Mouse (Mus musculus) layer of hippocampus, postnatal 14 days (tissue): ENCODE measurements around the gene Rxfp1. TPM values are rescaled to one million over a fixed set of nuclear protein-coding genes. Genes with fewer than 3 reads are reported as not detected.
"Not testable (repeated sequence)": the region's sequence is repeated elsewhere in the genome, so short reads cannot be mapped to it uniquely, and the experiment has no call there.

ENCODE experiments used
- DNase-seq, 2 experiments: peaks; one replicate each; pipeline ENCODE4 v3.0.0; 2021 to 2022; ENCODE audit warnings: low spot score in 2 of 2, mixed read lengths in 1 of 2
- long read RNA-seq, 2 experiments: library from polyadenylated mRNA; stranded (forward); transcript quantifications; one replicate each; pipeline ENCODE4 v2.0.0; 2021
- total RNA-seq, 2 experiments: library from RNA; stranded (reverse); gene quantifications; 2 replicates each; pipeline ENCODE4 v1.2.3; 2021

Rxfp1 gene
- 10 to 100 TPM in 1 of 2 experiments, 1 to 10 TPM in 1; 5.9 to 12.9 TPM for total RNA-seq
- long read RNA-seq, experiment 1, partial matches to known transcripts = 1 of 5 reads
- long read RNA-seq, experiment 1, other reads (novel, unspliced or antisense) = 4 of 5 reads
- long read RNA-seq, experiment 2, partial matches to known transcripts = 1 of 3 reads
- long read RNA-seq, experiment 2, other reads (novel, unspliced or antisense) = 2 of 3 reads

DNA sequence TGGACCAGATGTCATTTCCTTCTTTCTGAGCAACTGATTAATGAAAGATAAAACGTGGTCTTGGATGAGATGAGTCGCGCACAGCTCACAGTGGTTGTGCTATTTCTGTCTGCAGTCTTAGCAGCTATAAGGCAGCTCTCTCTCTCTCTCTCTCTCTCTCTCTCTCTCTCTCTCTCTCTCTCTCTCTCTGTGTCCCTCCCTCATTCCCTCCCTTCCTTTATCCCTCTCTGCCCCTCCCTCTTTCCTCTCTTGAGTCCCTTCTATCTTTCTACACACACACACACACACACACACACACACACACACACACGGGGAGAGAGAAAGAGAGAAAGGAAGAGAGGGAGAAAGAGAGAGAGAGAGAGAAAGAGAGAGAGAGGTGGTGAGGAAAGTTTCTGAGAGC, at the start of gene Rxfp1:
Gene Rxfp1, minus strand, starts transcription at position 101 of the 400 bp plus-strand sequence.
- DNase-seq = no peak

DNA sequence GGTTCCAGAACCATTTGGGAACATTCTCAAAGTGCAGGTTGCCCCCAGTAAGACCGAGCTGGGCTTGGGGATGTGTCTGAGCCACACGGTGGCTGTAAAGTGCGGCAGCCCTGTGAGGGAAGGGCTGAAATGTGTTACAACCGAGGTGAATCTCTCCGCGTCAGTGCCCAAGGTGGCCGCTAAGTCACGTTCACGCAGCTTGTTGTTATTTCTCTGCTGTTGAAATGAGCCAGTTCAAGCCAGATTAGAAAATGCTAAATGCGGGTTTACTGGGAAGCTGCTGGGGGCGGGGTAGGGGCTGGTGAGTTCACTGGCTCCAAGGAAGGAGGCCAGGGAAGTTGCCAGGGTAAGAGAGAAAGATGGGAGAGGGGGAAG, 46.7 kb upstream of the Rxfp1 start:
- no peak for DNase-seq

DNA sequence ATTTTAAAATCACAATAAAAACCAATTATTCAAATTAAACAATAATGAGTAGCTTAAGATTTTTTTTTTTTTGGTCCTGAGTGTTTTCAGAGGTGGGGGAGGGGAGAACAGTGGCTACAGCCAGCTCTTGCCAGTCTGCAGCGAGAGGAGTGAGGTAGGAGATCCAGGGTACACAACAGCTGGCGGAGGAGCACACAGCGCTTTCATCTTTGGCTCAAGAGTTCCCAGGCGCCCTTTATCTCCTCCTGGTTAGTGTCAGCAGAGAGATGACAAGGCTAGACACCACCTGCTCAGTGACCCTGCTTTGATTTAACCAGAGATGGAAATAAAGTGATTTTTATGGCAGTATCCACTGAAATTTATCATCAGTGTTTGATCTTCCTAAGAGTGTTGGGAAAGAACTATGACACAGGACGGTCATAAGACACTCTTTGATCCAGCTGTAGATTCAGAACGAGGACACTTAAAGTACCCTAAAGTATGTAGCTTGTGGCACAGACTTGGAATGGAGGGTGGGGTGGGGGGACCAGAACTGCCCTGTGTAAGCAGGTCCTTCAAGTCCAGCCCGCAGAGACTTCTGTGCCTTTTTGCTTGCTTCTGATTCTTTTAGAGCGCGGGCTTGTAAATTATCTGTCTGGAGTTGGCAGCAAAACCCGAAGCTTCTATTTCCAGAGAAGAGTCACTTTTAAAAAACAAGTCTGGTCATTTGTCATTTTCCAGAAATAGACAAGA, 46.1 kb upstream of the Rxfp1 start:
- DNase-seq = no peak

DNA sequence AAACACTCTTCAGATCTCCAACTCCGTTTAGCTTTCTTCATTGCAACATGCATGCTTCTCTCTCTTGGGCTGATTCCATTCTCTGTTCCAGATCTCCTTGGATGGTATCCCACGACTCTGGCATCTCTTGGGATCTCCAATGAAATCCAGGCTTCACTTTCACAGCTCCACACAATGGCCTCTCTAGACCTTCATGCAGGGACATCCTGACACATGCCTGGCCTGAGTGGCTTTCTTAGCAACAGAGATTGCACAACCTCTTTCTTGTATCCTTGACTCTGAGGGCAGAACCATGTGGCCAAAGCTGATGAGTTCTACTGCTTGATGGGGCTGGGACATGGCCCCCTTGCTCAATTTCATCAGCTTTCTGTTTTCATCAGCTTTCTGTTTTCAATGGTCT, 35.0 kb upstream of the Rxfp1 start:
- DNase-seq = no peak

DNA sequence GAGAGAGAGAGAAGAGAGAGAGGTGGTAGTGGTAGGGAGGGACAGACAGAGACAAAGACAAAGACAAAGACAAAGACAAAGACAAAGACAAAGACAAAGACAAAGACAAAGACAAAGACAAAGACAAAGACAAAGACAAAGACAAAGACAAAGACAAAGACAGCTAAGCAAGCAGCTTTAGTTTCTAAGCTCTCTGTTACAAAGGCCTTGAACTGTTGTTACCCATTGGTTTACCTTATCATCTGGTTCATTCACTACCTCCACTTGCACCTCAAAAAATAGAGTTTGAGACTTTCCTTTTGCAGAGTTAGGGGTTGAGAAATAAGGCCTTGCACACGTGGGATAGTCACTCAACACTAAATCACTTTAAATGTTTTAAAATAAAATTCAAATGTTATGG, 16.1 kb upstream of the Rxfp1 start:
- no peak for DNase-seq

DNA sequence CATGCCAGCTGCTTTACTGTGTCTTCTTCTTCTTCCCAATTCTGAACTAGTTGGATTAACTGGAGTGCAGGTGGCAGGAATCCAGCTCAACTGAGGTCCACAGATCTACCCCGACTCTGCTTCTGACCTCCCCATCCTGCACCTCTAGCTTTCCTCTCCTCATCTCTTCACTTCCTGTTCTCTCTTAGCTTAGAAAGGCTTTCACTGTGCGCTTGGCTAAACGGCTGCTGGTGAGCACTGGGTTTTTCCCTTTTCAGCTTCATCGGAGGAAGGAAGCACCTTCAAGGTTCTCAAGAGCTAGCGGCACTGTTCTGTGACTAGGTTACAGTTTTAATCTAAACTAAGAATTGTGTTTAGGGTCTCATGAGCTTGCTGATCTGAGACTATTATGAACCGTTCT, 8.9 kb upstream of the Rxfp1 start:
- no peak for DNase-seq

DNA sequence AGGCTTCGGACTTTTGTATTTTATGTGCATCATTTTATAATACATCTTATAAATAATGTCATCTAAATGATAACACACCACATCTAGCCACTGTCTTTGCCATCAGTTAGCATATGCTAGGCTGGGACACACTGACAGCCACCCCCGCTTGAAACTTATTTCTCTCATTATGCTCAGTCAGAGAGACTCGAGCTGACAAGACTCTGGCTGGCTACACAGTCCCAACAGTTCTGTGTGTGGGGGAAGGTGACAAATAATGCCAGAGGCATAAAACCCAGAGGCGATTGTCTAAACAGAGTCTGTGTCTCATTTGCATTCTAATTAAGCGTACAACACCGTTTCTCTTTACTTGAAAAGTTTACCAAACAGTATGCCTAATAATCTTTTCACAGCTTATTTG, 7.4 kb upstream of the Rxfp1 start:
- DNase-seq = peak in 1 of 2 experiments; percentile 38

DNA sequence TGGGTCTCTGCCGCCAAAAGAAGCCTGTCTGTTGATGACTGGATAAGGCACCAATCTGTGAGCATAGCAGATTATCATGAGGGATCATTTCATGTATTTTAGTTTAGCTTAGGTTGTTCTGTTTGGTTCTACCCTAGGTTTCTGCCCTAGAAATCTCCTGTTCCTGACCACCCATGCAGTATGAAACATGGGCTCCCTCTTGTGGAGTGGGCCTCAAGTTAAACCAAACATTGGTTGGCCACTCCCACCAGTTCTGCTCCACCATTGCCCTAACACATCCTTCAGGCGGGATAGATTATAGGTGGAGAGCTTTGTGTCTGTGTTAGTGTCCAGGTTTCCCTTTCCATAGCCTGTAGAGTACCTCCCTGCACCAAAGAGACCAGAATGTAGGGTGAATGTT, 6.7 kb upstream of the Rxfp1 start:
- DNase-seq = no peak

DNA sequence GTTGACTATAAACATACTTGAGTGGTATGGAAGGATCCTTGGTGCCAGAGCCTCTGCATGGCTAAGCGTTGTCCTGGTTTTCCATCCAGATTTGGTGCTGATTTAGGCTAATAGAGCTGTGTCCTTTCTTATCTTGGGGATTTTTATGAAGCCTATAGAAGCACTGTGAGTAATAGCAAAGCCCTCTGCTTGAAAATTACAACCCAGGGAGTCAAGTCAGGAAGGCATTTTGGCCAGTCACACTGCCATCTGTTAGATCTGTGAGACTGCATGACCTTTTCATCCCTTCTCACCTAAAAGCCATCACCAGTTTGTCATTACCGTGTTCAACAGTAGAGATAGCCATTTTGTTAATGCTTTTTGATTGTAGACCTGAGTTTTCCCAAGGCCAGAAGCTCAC, 2.7 kb upstream of the Rxfp1 start:
- no peak for DNase-seq

DNA sequence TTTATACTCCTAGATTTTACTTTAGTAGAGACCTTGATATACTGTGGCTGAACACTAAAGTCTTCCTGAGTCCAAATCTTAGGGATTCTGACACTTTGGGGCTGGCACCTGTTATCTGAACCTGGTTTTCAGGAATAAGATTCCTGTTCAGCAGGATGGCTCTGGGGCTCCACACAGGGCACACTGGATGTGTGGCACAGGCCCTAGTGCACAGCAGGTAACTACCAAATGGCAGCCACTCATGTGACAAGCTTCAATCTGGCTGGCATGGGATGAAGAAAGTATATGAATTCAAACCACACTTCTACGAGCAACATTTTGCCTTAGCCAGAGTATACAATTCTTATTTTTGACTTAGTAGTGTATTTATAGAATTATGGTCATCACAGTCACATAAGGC, 771 bp upstream of the Rxfp1 start:
- no peak for DNase-seq

DNA sequence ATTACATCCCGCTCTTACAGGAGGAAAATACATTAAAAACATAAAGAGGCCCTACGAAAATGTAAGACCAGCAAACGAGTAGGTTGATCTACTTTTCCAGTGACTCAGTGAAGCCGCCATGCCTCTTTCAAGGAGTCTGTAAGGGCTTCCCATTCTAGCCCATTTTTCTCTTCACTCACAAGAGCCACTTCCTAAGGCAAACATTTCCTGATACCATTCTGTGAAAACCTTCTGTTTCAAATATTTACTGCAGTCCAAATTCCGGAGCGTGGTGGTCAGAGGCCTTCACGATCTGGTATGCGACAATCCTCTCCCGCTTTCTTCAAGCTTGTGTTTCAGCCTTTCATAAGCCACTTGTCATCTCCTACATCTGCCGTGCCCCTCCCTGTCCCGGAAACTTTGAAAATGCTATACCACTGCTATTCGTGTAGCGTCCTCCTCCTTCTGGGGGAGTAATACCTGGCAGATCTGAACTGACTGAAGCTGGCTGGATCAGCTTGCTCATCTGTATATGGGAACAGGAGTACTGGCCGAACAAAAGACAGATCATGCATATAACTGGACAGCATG, 11.1 kb downstream of the Rxfp1 start:
- DNase-seq = no peak

DNA sequence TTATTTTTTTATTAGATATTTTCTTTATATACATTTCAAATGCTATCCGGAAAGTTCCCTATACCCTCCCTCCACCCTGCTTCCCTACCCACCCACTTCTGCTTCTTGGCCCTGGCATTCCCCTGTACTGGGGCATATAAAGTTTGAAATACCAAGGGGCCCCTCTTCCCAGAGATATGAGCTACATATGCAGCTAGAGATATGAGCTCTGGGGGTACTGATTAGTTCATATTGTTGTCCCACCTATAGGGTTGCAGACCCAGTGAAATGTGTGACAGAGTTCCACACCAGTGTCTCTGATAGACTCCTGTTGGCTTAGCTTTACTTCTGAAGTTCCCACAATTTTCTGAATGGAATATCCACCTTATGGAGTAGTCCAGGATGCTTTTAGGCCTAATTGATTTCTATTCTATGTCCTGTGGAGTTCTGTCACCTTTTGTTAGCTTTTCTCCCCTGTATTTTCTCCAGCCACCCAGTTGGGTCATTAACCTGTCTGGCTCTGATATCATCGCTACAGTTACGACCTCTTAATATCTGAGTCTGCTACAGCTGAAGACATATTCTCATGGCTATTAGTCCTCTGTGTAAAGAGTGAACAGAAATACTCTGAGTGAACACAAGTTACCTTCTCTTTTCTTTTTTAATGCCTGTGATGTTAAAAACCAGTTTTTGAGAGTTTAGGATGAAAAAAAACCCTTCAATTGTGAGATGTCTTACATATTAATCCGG, 16.8 kb downstream of the Rxfp1 start:
- no peak for DNase-seq

DNA sequence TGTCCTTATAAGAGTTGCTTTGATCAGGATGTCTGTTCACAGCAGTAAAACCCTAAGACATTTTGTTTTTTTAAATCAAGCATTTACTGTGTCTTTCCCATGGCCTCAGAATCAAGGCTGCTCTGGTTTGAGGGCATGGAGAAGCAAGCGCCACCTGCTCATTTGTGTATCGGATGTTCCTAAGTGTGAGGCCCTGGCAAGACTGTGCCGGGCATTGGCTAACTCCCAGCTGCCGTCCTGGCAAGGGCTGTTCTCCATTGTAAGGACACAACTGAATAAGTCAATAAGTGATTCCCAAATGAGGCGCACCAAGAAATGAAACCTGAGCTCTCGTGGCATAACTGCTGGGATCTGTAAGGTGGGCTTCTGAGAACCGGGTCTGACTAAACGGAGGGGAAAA, 31.2 kb downstream of the Rxfp1 start:
- no peak for DNase-seq

DNA sequence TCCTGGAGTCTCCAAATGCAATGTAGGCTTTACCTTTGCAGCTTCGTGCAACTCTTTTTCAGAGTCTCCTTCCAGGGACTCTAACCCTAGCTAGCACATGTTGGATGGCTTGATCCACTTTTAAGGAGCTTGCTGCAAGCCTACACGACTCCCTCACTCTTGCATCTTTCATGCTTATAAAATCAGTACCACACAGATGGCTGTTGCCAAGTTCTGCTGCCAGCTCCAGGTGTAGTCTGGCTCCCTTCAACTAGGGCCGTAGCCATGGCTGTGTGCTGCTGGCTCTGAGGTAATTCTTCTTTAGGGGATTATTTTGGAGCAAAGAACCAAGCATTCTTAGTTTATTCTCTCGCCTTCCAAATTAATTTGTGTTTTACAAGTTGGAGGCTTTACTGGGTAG, 34.5 kb downstream of the Rxfp1 start:
- DNase-seq = no peak

DNA sequence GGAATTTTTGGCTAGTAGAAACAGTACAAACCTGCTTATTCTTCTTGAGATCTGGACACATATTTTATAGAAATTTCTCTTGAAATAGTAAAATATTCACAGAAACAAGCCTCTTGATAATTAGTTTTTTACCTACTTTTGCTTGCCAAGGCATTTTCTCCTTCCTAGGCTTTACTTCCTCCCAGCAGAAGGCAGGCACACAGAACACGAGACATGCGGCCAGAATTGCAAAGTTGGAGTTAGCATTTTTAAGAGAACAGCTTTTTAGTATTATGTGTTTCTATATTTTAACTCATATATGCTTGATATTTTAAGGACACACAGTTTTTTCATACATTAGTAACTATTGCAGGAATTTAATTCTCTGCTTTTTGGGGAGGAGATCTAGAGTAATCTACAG, 45.7 kb downstream of the Rxfp1 start:
- no peak for DNase-seq

DNA sequence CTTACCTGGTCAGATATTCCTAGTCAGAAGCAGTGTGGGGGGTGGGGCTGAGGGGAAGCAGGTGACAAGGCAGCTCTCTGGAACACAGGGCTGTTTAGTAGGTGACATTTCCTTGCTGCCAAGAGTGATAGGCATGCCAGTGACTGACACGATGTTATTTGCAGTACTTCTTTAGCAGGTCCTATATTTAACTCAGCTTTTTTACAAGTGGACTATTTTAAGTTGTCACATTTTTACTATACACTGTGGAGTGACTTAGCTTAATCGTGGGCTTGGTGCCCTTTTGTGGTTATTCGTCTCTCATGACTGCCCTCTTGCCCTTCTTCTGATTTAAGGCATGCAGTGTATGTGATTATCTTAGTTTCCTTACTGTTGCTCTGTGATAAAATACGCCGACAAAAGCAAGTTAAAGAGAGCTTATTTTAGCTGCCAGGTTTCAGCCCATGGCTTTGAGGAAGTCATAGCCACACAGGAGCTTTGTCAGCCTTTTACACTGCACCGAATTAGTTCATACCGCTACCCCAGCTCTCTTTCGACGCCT, 47.5 kb downstream of the Rxfp1 start:
- DNase-seq = no peak

DNA sequence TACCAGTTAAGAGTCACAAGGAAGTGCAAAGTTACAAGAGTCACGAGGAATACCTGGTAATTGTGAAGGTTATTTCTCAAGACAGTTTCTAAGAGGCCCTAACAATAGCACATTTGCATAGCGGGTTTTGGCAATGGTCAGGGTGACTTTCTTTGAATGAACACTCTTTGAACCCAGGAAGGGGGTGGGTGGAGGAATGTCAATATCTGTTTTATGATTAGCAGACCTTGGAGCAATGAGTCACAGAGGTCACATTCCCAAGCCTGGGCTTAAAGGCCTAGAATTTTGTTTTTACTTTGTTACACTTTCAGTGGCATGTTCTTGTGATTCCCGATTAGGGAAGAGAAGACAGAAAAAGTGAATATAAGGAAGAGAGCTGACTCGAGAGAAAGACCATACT, 49.6 kb downstream of the Rxfp1 start:
- DNase-seq = not testable (repeated sequence)

DNA sequence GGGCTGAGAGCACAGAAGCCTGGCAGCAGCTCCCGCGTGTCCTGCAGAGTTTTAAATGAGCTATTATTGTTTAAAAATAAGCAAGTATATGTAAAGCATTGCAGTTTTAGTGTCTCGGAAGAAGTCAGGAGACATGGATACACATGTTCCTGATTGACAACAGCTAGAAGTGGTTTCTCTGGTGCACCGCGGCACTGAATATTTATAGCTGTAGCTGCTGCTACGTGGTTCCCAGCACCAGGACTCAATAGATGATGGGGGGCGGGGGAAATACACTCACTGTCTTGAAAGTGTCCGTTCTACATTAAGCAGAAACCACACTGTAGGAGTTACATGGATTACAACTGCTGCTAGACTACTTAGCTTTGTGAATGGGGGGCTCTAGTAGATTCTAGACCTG, 54.2 kb downstream of the Rxfp1 start:
- no peak for DNase-seq

DNA sequence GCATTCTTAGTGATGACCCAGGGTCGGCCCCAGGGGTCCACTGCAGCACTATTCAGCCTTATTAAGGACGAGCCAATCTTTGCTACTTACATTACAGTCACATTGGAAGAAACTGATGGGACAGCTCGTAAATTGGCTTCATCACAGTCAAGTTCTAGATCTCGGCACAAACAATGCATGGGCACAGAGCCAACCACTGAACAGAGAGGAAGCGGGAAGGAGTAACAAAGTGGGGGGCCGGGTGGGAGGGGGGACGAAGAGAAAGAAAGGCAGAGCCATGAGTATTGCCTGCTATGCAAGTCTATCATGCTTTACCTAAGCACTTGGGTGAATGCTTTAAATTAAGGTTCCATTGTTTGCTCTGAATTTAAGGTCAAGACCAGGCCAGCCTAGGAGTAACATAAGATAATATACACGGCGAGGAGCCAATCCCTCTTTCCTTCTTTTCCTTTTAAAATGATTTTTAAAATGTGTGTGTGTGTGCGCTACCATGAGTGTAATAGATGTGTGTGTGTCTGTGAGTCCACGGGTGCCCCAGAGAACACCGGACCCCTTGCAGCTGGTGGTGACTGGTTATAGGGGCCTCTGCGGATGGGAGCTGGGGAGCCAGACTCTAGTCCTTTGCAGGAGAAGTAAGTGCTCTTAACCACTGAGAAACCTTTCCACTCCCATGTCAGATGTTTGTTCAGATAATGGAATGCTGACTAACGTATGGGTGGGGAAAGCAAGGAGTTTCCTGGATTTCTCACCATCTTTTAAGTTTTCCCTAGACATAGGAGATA, 55.1 kb downstream of the Rxfp1 start:
- DNase-seq = no peak

DNA sequence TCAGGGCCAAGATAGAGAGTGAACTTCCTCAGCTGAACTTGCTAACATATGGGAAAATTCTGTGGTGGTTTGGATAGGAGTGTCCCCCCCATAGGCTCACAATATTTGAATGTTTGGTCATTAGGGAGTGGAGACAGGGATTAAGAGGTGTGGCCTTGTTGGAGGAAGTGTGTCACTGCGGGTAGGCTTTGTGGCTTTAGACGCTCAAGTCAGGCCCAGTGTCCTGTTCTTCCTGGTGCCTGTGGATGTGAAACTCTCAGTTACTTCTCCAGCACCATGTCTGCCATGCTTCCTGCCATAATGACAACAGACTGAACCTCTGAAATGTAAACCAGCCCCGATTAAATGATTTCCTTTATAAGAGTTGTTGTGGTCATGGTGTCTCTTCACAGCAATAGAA, 61.3 kb downstream of the Rxfp1 start:
- DNase-seq = no peak

DNA sequence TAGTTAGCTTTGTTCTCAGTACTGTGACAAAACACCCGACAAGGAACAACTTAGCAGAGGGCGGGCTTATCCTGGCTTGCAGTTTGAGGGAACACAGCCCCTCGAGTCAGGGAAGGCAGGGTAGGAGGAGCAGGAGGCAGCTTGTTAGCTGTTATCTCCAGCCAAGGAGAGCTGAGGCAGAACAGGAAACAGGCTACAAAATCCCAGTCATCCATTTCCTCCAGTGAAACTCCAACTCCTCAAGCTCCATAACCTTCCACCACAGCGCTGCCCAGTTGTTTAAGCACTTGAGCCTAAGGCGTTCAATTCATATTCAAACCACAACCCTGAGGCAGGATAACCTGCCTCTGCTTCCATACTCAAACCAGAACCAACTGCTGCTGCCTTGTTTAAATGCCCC, 63.0 kb downstream of the Rxfp1 start:
- no peak for DNase-seq
